In the genomic region with DNA sequence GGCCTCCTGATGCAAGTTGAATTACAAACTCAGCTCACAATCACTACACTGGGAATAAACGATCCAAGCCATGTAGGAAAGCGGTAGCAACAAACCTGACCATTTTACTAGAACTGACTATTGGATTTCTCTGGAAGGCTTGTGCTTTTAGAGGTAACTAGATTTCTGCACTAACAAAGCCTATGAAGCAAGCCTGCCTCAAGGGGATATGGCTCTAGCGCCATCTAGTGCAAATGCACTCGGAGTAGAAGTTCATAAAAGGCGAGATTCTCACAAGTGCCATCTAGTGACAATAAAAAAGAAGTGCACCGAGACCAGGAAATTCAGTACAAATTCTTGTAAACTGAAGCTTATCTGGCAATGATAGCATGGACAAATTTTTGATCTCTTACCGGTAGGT, we compare ENCODE assay signal across 9 mouse cellular contexts.
DNase-seq lines count a peak whose midpoint lies in the region; ATAC-seq and TF ChIP-seq lines count a peak whose summit lies in the region.
"Had no signal": no experiment of that assay in that cellular context is flagged by ENCODE, and none has a peak within 500 bp of the region (broad histone marks: within the 10 kb centered on the region; RNA-seq: fewer than 3 reads in every experiment).

No protein-coding gene starts in this region.

- peak; percentile 91 for TF ChIP-seq CTCF in heart, adult 2 months (IDR thresholded peaks at IDR 0.05)
- TF ChIP-seq CTCF in forebrain, postnatal 0 days (IDR thresholded peaks at IDR 0.05; ENCODE audit: low read depth): peak; percentile 94

- no peaks in the 10 kb centered on the region for H3K36me3 ChIP-seq in heart, adult 2 months (ENCODE audit: control insufficient read depth, insufficient read depth, low read length)
- no peaks in the 10 kb centered on the region for H3K36me3 ChIP-seq in forebrain, postnatal 0 days (ENCODE audit: insufficient read depth)
- H3K36me3 ChIP-seq in hindbrain, embryonic 15.5 days: no peaks in the 10 kb centered on the region
- no peaks in the 10 kb centered on the region for H3K36me3 ChIP-seq in midbrain, embryonic 12.5 days
- no peaks in the 10 kb centered on the region for H3K36me3 ChIP-seq in splenic B cell, adult 2 months (ENCODE audit: control insufficient read depth, insufficient read depth, low read length, poor library complexity, severe bottlenecking)

- H3K4me2 ChIP-seq in forebrain, postnatal 0 days (ENCODE audit: low read depth): no peak overlapping the region
- no peak overlapping the region for H3K4me2 ChIP-seq in hindbrain, embryonic 15.5 days
- no peak overlapping the region for H3K4me2 ChIP-seq in midbrain, embryonic 12.5 days (replicated peaks)

- H3K4me1 ChIP-seq in heart, adult 2 months (ENCODE audit: control insufficient read depth, insufficient read depth, low read length): no peaks in the 10 kb centered on the region
- H3K4me1 ChIP-seq in forebrain, postnatal 0 days (ENCODE audit: insufficient read depth): no peaks in the 10 kb centered on the region
- no peaks in the 10 kb centered on the region for H3K4me1 ChIP-seq in hindbrain, embryonic 15.5 days (replicated peaks)
- H3K4me1 ChIP-seq in midbrain, embryonic 12.5 days: no peaks in the 10 kb centered on the region
- H3K4me1 ChIP-seq: megakaryocyte, embryonic 14.5 days had no signal

- TF ChIP-seq EP300 in heart, adult 2 months (IDR thresholded peaks at IDR 0.05; ENCODE audit: insufficient read depth, low read depth, low read length): no peak

- TF ChIP-seq POLR2A in heart, adult 2 months (IDR thresholded peaks at IDR 0.05; ENCODE audit: insufficient read depth, low read depth, low read length): no peak

- no peak overlapping the region for H3K27ac ChIP-seq in heart, adult 2 months
- H3K27ac ChIP-seq in forebrain, postnatal 0 days (ENCODE audit: low read depth, low read length): no peak overlapping the region
- H3K27ac ChIP-seq in hindbrain, embryonic 15.5 days (replicated peaks): no peak overlapping the region
- no peak overlapping the region for H3K27ac ChIP-seq in midbrain, embryonic 12.5 days (replicated peaks)

- H3K9me3 ChIP-seq in forebrain, postnatal 0 days (ENCODE audit: low read length): no peaks in the 10 kb centered on the region
- H3K9me3 ChIP-seq in hindbrain, embryonic 15.5 days: no peaks in the 10 kb centered on the region
- no peaks in the 10 kb centered on the region for H3K9me3 ChIP-seq in midbrain, embryonic 12.5 days
- H3K9me3 ChIP-seq: megakaryocyte, embryonic 14.5 days had no signal

- peak; percentile 16 to 29 for DNase-seq in heart, adult 2 months
- DNase-seq in heart, postnatal 25 days (ENCODE audit: low spot score): no peak
- DNase-seq in cerebellum, adult 11-12 months: peak; percentile 59
- peak; percentile 90 for DNase-seq in forebrain, postnatal 0 days
- DNase-seq in left cerebral cortex, adult 11 months (ENCODE audit: low spot score): peak; percentile 64
- peak; percentile 2 for DNase-seq in splenic B cell, adult 2 months (ENCODE audit: low read depth, low spot score)

- H3K79me2 ChIP-seq in heart, adult 2 months (replicated peaks; ENCODE audit: control insufficient read depth, insufficient read depth, low read length): no peaks in the 10 kb centered on the region

- no peaks in the 10 kb centered on the region for H3K27me3 ChIP-seq in heart, adult 2 months (ENCODE audit: control insufficient read depth, insufficient read depth, low read length)
- no peaks in the 10 kb centered on the region for H3K27me3 ChIP-seq in forebrain, postnatal 0 days (ENCODE audit: insufficient read depth, low read length)
- H3K27me3 ChIP-seq in hindbrain, embryonic 15.5 days: no peaks in the 10 kb centered on the region
- no peaks in the 10 kb centered on the region for H3K27me3 ChIP-seq in midbrain, embryonic 12.5 days
- H3K27me3 ChIP-seq in splenic B cell, adult 2 months (ENCODE audit: control insufficient read depth, insufficient read depth, low read length, poor library complexity, severe bottlenecking): no peaks in the 10 kb centered on the region
- H3K27me3 ChIP-seq: megakaryocyte, embryonic 14.5 days had no signal

- H3K4me3 ChIP-seq in heart, adult 2 months: no peak overlapping the region
- H3K4me3 ChIP-seq in forebrain, postnatal 0 days (ENCODE audit: low read depth, low read length): no peak overlapping the region
- H3K4me3 ChIP-seq in hindbrain, embryonic 15.5 days: no peak overlapping the region
- H3K4me3 ChIP-seq in midbrain, embryonic 12.5 days: no peak overlapping the region
- H3K4me3 ChIP-seq: megakaryocyte, embryonic 14.5 days had no signal

- H3K9ac ChIP-seq in heart, adult 2 months (ENCODE audit: low read depth, low read length): no peak overlapping the region
- H3K9ac ChIP-seq in forebrain, postnatal 0 days: no peak overlapping the region
- H3K9ac ChIP-seq in hindbrain, embryonic 15.5 days: no peak overlapping the region
- H3K9ac ChIP-seq in midbrain, embryonic 12.5 days (replicated peaks): no peak overlapping the region

- ATAC-seq in forebrain, postnatal 0 days: peak; percentile 94
- peak; percentile 81; the same call in 1 of the 2 replicates for ATAC-seq in hindbrain, embryonic 15.5 days (ENCODE audit: low FRiP score, low read depth)
- ATAC-seq in midbrain, embryonic 12.5 days (ENCODE audit: low FRiP score, low read depth): peak; percentile 84; the same call in 1 of the 2 replicates

- intact Hi-C loops in heart, adult 2 months (cut with DNase I): loop anchor here (5.0 kb wide), 1 partner anchor 274 kb away; no protein-coding TSS in a partner anchor
- intact Hi-C loops in heart, postnatal 25 days (cut with DNase I): loop anchor here (10.0 kb wide), 1 partner anchor 1659 kb away; no protein-coding TSS in a partner anchor

- 18% methylated on average over 7 of the region's 7 CpGs for WGBS in heart, adult 2 months
- WGBS in forebrain, postnatal 0 days: 24% methylated on average over 7 of the region's 7 CpGs
- 21% methylated on average over 7 of the region's 7 CpGs for WGBS in hindbrain, embryonic 15.5 days
- 21% methylated on average over 7 of the region's 7 CpGs for WGBS in midbrain, embryonic 12.5 days
